Mouse (Mus musculus) MEL (cell line): ENCODE data around the gene Srp9. TPM values are rescaled to one million over a fixed set of nuclear protein-coding genes. Genes with fewer than 3 reads are reported as not detected.

Source experiments
- DNase-seq: peaks from one replicate; pipeline ENCODE4 v3.0.0; 2011; ENCODE audit warnings: low read depth, low spot score
- H3K27ac ChIP-seq: 2 replicates; pipeline ENCODE4 v1.5.1; 2012; ENCODE audit warnings: low read depth, mild to moderate bottlenecking, control low read depth, low read length, moderate library complexity; ENCODE audit not compliant: control insufficient read depth
- H3K27me3 ChIP-seq, 2 experiments: fragments of 150-350 bp in 1 of 2; sonication (generic) in 1 of 2; 2 replicates each; pipeline ENCODE4 v1.6.1; 2012; ENCODE audit warnings: low read length in 2 of 2, mild to moderate bottlenecking in 2 of 2, improper control_type of control experiment in 1 of 2, moderate library complexity in 1 of 2; ENCODE audit not compliant: insufficient read depth in 2 of 2, control insufficient read depth in 1 of 2
- H3K36me3 ChIP-seq, 2 experiments: 2 replicates each; pipeline ENCODE4 v1.6.1; 2012 to 2014; ENCODE audit warnings: low read length in 2 of 2, improper control_type of control experiment in 1 of 2, inconsistent platforms in 1 of 2, mild to moderate bottlenecking in 1 of 2; ENCODE audit not compliant: insufficient read depth in 2 of 2, control insufficient read depth in 1 of 2
- H3K4me1 ChIP-seq, 2 experiments: fragments of 150-350 bp in 1 of 2; sonication (generic) in 1 of 2; 2 replicates each; pipeline ENCODE4 v1.6.1; 2012; ENCODE audit warnings: low read length in 2 of 2, improper control_type of control experiment in 1 of 2, mild to moderate bottlenecking in 1 of 2; ENCODE audit not compliant: insufficient read depth in 2 of 2, control insufficient read depth in 1 of 2
- H3K4me3 ChIP-seq, 2 experiments: fragments of 150-350 bp in 1 of 2; sonication (generic) in 1 of 2; 2 replicates each; pipeline ENCODE4 v1.5.1; 2012; ENCODE audit warnings: low read depth in 2 of 2, low read length in 2 of 2, mild to moderate bottlenecking in 2 of 2, moderate library complexity in 2 of 2, control low read depth in 1 of 2, improper control_type of control experiment in 1 of 2; ENCODE audit not compliant: control insufficient read depth in 1 of 2, insufficient read depth in 1 of 2
- H3K79me2 ChIP-seq: 2 replicates; pipeline ENCODE4 v1.6.1; 2012; ENCODE audit warnings: mild to moderate bottlenecking, low read length, moderate library complexity; ENCODE audit not compliant: control insufficient read depth, poor library complexity, insufficient read depth
- H3K9ac ChIP-seq: 2 replicates; pipeline ENCODE4 v1.6.1; 2012; ENCODE audit warnings: low read depth, mild to moderate bottlenecking, control low read depth, low read length, moderate library complexity; ENCODE audit not compliant: control insufficient read depth, poor library complexity, severe bottlenecking
- H3K9me3 ChIP-seq: fragments of 150-350 bp; sonication (generic); replicated peaks from 2 replicates; pipeline ENCODE4 v1.6.1; 2012; ENCODE audit warnings: mild to moderate bottlenecking, low read length, improper control_type of control experiment, moderate library complexity; ENCODE audit not compliant: insufficient read depth
- BHLHE40 ChIP-seq: IDR thresholded peaks from 2 replicates; pipeline ENCODE4 v1.6.1; 2012; ENCODE audit warnings: low read depth, mild to moderate bottlenecking, inconsistent platforms, low read length, improper control_type of control experiment, borderline replicate concordance
- CHD2 ChIP-seq: IDR thresholded peaks from 2 replicates; pipeline ENCODE4 v1.6.1; 2011; ENCODE audit warnings: low read length, improper control_type of control experiment
- CTCF ChIP-seq, 3 experiments: IDR thresholded peaks in 2 of 3; conservative IDR thresholded peaks in 1 of 3; 2 replicates each; pipeline ENCODE4 v1.5.1; 2011 to 2012; ENCODE audit warnings: low read length in 3 of 3, low read depth in 2 of 3, mild to moderate bottlenecking in 2 of 3, improper control_type of control experiment in 1 of 3, inconsistent platforms in 1 of 3, mixed read lengths in 1 of 3, moderate library complexity in 1 of 3; ENCODE audit not compliant: control insufficient read depth in 1 of 3, insufficient read depth in 1 of 3, poor library complexity in 1 of 3, severe bottlenecking in 1 of 3
- E2F4 ChIP-seq: IDR thresholded peaks from 2 replicates; pipeline ENCODE4 v1.6.1; 2011; ENCODE audit warnings: low read depth, low read length, improper control_type of control experiment, borderline replicate concordance
- ELF1 ChIP-seq: IDR thresholded peaks from 2 replicates; pipeline ENCODE4 v1.6.1; 2014; ENCODE audit warnings: low read depth, mild to moderate bottlenecking, inconsistent platforms, low read length, improper control_type of control experiment, moderate library complexity
- EP300 ChIP-seq, 2 experiments: IDR thresholded peaks; 2 replicates each; pipeline ENCODE4 v1.6.1; 2011; ENCODE audit warnings: improper control_type of control experiment in 2 of 2, low read length in 2 of 2, low read depth in 1 of 2, mild to moderate bottlenecking in 1 of 2
- ETS1 ChIP-seq: IDR thresholded peaks from 2 replicates; pipeline ENCODE4 v1.6.1; 2012; ENCODE audit warnings: low read depth, mild to moderate bottlenecking, inconsistent platforms, low read length, improper control_type of control experiment, moderate library complexity
- GABPA ChIP-seq: IDR thresholded peaks from 2 replicates; pipeline ENCODE4 v1.6.1; 2012; ENCODE audit warnings: low read depth, mild to moderate bottlenecking, inconsistent platforms, low read length, improper control_type of control experiment, moderate library complexity
- GATA1 ChIP-seq: IDR thresholded peaks from 2 replicates; pipeline ENCODE4 v1.6.1; 2011; ENCODE audit warnings: low read depth, low read length, improper control_type of control experiment
- HCFC1 ChIP-seq: IDR thresholded peaks from 2 replicates; pipeline ENCODE4 v1.6.1; 2012; ENCODE audit warnings: low read depth, mild to moderate bottlenecking, inconsistent platforms, low read length, improper control_type of control experiment, moderate library complexity
- MAZ ChIP-seq: IDR thresholded peaks from 2 replicates; pipeline ENCODE4 v1.6.1; 2012; ENCODE audit warnings: low read depth, mild to moderate bottlenecking, inconsistent platforms, low read length, improper control_type of control experiment
- MYC ChIP-seq: IDR thresholded peaks from 2 replicates; pipeline ENCODE4 v1.6.1; 2011; ENCODE audit warnings: low read depth, mild to moderate bottlenecking, low read length, improper control_type of control experiment, moderate library complexity
- NELFE ChIP-seq: IDR thresholded peaks from 2 replicates; pipeline ENCODE4 v1.6.1; 2011; ENCODE audit warnings: low read depth, low read length, improper control_type of control experiment
- NRF1 ChIP-seq: IDR thresholded peaks from 2 replicates; pipeline ENCODE4 v1.6.1; 2014; ENCODE audit warnings: low read depth, mild to moderate bottlenecking, inconsistent platforms, low read length, improper control_type of control experiment, moderate library complexity; ENCODE audit not compliant: poor library complexity, insufficient read depth, severe bottlenecking
- POLR2A ChIP-seq, 2 experiments: IDR thresholded peaks; 2 replicates each; pipeline ENCODE4 v1.6.1; 2011 to 2012; ENCODE audit warnings: low read length in 2 of 2, mild to moderate bottlenecking in 2 of 2, control low read depth in 1 of 2, improper control_type of control experiment in 1 of 2, low read depth in 1 of 2, moderate library complexity in 1 of 2; ENCODE audit not compliant: control insufficient read depth in 1 of 2, insufficient read depth in 1 of 2, poor library complexity in 1 of 2
- RCOR1 ChIP-seq: IDR thresholded peaks from 2 replicates; pipeline ENCODE4 v1.6.1; 2012; ENCODE audit warnings: low read depth, mild to moderate bottlenecking, inconsistent platforms, low read length, improper control_type of control experiment
- SMC3 ChIP-seq: IDR thresholded peaks from 2 replicates; pipeline ENCODE4 v1.6.1; 2011; ENCODE audit warnings: low read depth, low read length, improper control_type of control experiment
- TAL1 ChIP-seq: IDR thresholded peaks from 2 replicates; pipeline ENCODE4 v1.6.1; 2012; ENCODE audit warnings: mild to moderate bottlenecking, inconsistent platforms, low read length, moderate library complexity, mixed read lengths
- TBP ChIP-seq: IDR thresholded peaks from 2 replicates; pipeline ENCODE4 v1.8.0; 2011; ENCODE audit warnings: low read depth, low read length, improper control_type of control experiment
- TCF12 ChIP-seq: IDR thresholded peaks from 2 replicates; pipeline ENCODE4 v1.6.1; 2014; ENCODE audit warnings: low read depth, mild to moderate bottlenecking, inconsistent platforms, low read length, improper control_type of control experiment, moderate library complexity
- USF2 ChIP-seq, 2 experiments: IDR thresholded peaks; 2 replicates each; pipeline ENCODE4 v1.6.1; 2011 to 2012; ENCODE audit warnings: improper control_type of control experiment in 2 of 2, low read length in 2 of 2, borderline replicate concordance in 1 of 2, inconsistent platforms in 1 of 2, low read depth in 1 of 2, mild to moderate bottlenecking in 1 of 2; ENCODE audit not compliant: insufficient read depth in 1 of 2
- ZC3H11A ChIP-seq: IDR thresholded peaks from 2 replicates; pipeline ENCODE4 v1.6.1; 2012; ENCODE audit warnings: low read depth, mild to moderate bottlenecking, inconsistent platforms, low read length, improper control_type of control experiment
- ZKSCAN1 ChIP-seq: IDR thresholded peaks from 2 replicates; pipeline ENCODE4 v1.6.1; 2012; ENCODE audit warnings: low read depth, mild to moderate bottlenecking, inconsistent platforms, low read length, improper control_type of control experiment, moderate library complexity
- ZMIZ1 ChIP-seq: IDR thresholded peaks from 2 replicates; pipeline ENCODE4 v1.6.1; 2012; ENCODE audit warnings: low read depth, mild to moderate bottlenecking, inconsistent platforms, low read length, improper control_type of control experiment, moderate library complexity
- ZNF384 ChIP-seq: IDR thresholded peaks from 2 replicates; pipeline ENCODE4 v1.6.1; 2012; ENCODE audit warnings: low read depth, mild to moderate bottlenecking, inconsistent platforms, low read length, improper control_type of control experiment
- polyA plus RNA-seq, 2 experiments: library from polyadenylated mRNA; stranded (reverse) in 1 of 2; unstranded in 1 of 2; fragments of >175 nt in 1 of 2; fragments of >200 nt in 1 of 2; gene quantifications; 2 replicates each; pipeline versions ENCODE4 v1.2.1 to v1.2.4; 2012; ENCODE audit warnings: low replicate concordance in 2 of 2, low read depth in 1 of 2; ENCODE audit not compliant: insufficient read length in 2 of 2, insufficient read depth in 1 of 2, missing spikeins in 1 of 2
- total RNA-seq: library from RNA; depleted of rRNA; stranded (reverse); fragments of 300-350 nt; gene quantifications from 2 replicates; pipeline ENCODE4 v1.2.3, GENCODE M21; 2012

Srp9 gene
- total and polyA plus RNA-seq, 3 experiments: 49.7 to 61.8 TPM; not detected in 1

DNA sequence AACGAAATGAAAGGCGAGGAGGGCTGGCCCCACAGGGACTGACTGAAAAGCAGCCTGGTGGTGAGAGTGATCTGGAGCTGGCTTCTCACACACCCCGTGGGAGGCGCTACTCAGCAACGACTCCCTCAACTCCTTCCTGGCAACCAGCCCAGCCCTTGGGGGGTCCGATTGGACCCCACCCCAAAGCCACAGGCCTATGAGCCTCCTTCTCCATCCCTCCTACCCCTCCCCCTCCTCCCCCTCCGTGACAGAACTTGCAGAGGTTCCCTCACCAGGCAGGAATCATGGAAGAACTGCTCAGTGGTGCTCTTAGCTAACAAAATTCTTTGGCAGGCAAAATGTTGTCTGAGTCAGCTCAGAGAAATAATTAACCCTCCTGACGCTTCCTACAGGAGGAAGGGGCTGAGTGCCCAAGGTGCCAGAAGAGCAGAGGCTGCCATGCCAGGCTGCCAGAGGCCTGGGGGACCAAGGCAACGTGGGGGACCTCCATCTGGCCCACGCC is 29.2 kb upstream of the Srp9 start:
- Histone ChIP-seq H3K27ac (no peak overlapping the region), H3K27me3 (peaks cover 0 to 2% of the 10 kb centered on the region in 2 experiments; a peak in 1 of 4 replicates), H3K36me3 (no peaks in the 10 kb centered on the region), H3K9ac (no peak overlapping the region), H3K9me3 (no peaks in the 10 kb centered on the region), H3K4me3 (no peak overlapping the region), H3K79me2 (no peaks in the 10 kb centered on the region), H3K4me1 (no peaks in the 10 kb centered on the region)
- no peak for TF ChIP-seq ELF1
- no peak for TF ChIP-seq ZC3H11A
- no peak for TF ChIP-seq TBP
- TF ChIP-seq BHLHE40: no peak
- TF ChIP-seq ETS1: no peak
- no peak for TF ChIP-seq RCOR1
- no peak for TF ChIP-seq CHD2
- no peak for TF ChIP-seq NELFE
- no peak for TF ChIP-seq USF2 (IDR thresholded peaks at IDR 0.05; ENCODE audit: borderline replicate concordance in 1 of 2, insufficient read depth in 1 of 2, low read depth in 1 of 2, low read length in 2 of 2)
- no peak for TF ChIP-seq E2F4
- no peak for TF ChIP-seq TCF12
- no peak for TF ChIP-seq GABPA
- TF ChIP-seq MAZ: no peak
- TF ChIP-seq POLR2A (IDR thresholded peaks at IDR 0.05; ENCODE audit: control insufficient read depth in 1 of 2, insufficient read depth in 1 of 2, low read depth in 1 of 2, low read length in 2 of 2, poor library complexity in 1 of 2): no peak
- DNase-seq: no peak

GRCm38 (mm10) chr1:182096707-182097106 is 27.8 kb upstream of the Srp9 start:
- Histone ChIP-seq H3K4me1 (no peaks in the 10 kb centered on the region), H3K79me2 (no peaks in the 10 kb centered on the region), H3K27ac (no peak overlapping the region), H3K9me3 (no peaks in the 10 kb centered on the region), H3K4me3 (no peak overlapping the region), H3K36me3 (no peaks in the 10 kb centered on the region), H3K9ac (no peak overlapping the region), H3K27me3 (peaks cover 0 to 2% of the 10 kb centered on the region in 2 experiments; a peak in 1 of 4 replicates)
- no peak for TF ChIP-seq ZMIZ1
- no peak for TF ChIP-seq NRF1
- no peak for TF ChIP-seq CHD2
- no peak for TF ChIP-seq EP300 (IDR thresholded peaks at IDR 0.05; ENCODE audit: low read depth in 1 of 2, low read length in 2 of 2)
- no peak for TF ChIP-seq ZKSCAN1
- TF ChIP-seq CTCF (IDR thresholded peaks at IDR 0.05 in 2 of 3, conservative IDR thresholded peaks at IDR 0.05 in 1 of 3; ENCODE audit: control insufficient read depth in 1 of 3, insufficient read depth in 1 of 3, low read depth in 2 of 3, low read length in 3 of 3, poor library complexity in 1 of 3, severe bottlenecking in 1 of 3): no peak
- TF ChIP-seq RCOR1: no peak
- no peak for TF ChIP-seq SMC3
- no peak for TF ChIP-seq MYC
- no peak for TF ChIP-seq ZNF384
- TF ChIP-seq ZC3H11A: no peak
- TF ChIP-seq TAL1: no peak
- no peak for TF ChIP-seq GABPA
- no peak for TF ChIP-seq HCFC1
- no peak for TF ChIP-seq GATA1
- no peak for TF ChIP-seq MAZ
- no peak for DNase-seq
